Mouse (Mus musculus): ENCODE data around the gene Adtrp. TPM values are rescaled to one million over a fixed set of nuclear protein-coding genes. Genes with fewer than 3 reads are reported as not detected.

Adtrp gene
- polyA plus RNA-seq, 2 experiments, result 0.36 to 0.50 TPM

DNA sequence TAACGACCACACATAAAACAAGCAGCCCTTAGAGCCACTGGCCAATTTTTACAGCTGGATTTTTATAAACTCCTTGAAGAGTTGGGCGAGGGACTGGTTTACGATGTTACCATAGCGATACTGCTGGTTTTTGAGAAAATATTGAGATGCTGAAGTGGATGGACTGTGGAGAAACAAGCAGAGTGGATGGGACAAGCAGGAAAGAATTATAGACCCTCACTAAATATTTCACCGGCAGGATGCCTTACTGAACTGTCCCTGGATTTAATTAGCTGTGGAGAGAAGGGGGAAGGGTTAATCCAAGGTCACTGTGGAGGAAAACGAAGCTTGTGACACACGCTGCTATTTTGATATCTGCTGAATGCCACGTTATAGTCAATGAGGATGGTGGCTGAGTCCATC is 24.7 kb upstream of the Adtrp start:
- Histone ChIP-seq H3K9ac (replicated peaks) (no peak overlapping the region), H3K27ac (no peak overlapping the region), H3K36me3 (replicated peaks; ENCODE audit: control insufficient read depth, insufficient read depth, low read depth) (no peaks in the 10 kb centered on the region), H3K9me3 (ENCODE audit: control insufficient read depth, low read length) (no peaks in the 10 kb centered on the region), H3K4me3 (ENCODE audit: insufficient read depth in 1 of 2, low read depth in 2 of 2, low read length in 2 of 2) (no peak overlapping the region), H3K4me1 (replicated peaks; ENCODE audit: control insufficient read depth in 2 of 2, insufficient read depth in 2 of 2, low read length in 1 of 2) (no peaks in the 10 kb centered on the region), H3K27me3 (ENCODE audit: control insufficient read depth, insufficient read depth, low read length) (no peaks in the 10 kb centered on the region), H3K4me2 (ENCODE audit: low read depth) (no peak overlapping the region)
- 57% methylated on average over 8 of the region's 8 CpGs for WGBS (ENCODE audit: insufficient replicate concordance)
- TF ChIP-seq CTCF (IDR thresholded peaks at IDR 0.05; ENCODE audit: low read depth) (no peak), EP300 (IDR thresholded peaks at IDR 0.05; ENCODE audit: low read depth) (no peak)
- ATAC-seq (ENCODE audit: insufficient read depth), result no peak
- DNase-seq (ENCODE audit: low read depth in 3 of 3, low spot score in 3 of 3), result no peak

DNA sequence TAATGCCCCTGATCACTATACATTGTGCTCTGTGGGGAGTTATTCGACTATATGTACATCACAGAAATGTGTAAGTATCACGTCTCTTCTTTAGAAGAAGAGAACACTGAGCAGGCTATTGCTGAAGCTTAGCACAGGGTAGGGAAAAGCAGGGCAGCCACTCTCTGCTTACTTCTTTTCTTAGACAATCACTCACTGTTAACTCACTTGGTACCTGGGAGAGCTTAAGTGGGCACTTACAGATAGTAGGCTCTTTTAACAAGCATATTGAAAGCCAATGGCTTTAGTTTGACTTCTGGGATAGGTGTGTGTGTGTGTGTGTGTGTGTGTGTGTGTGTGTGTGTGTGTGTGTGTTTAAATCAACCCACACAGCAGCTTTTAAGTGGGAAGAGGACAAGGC is 20.0 kb upstream of the Adtrp start:
- TF ChIP-seq EP300 (IDR thresholded peaks at IDR 0.05; ENCODE audit: low read depth) (no peak), CTCF (IDR thresholded peaks at IDR 0.05; ENCODE audit: low read depth) (no peak)
- H3K9ac ChIP-seq (replicated peaks), result no peak overlapping the region

DNA sequence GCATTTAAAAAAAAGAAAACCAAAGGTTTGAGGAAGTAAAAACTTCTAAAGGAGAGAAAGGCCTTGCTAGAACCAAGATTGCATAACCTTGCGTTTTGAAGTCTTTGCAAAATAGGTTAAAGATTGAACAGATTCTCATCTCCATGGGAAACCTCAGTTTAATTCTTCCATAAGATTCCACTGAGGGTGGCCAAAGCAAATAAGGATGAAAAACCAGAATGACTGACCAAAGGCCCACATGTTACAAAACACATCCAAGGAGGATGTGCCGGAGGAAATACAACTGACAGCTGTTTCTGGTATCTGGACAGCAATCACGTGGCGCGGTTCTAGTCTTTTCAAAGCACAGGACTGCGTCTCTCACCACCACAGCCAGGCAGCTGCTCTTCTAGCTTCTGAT is 18.1 kb upstream of the Adtrp start:
- H3K27ac ChIP-seq, result no peak overlapping the region
- no peaks in the 10 kb centered on the region for H3K27me3 ChIP-seq (ENCODE audit: control insufficient read depth, insufficient read depth, low read length)
- DNase-seq (ENCODE audit: low read depth in 3 of 3, low spot score in 3 of 3) (no peak), ATAC-seq (ENCODE audit: insufficient read depth) (no peak)
- no peaks in the 10 kb centered on the region for H3K9me3 ChIP-seq (ENCODE audit: control insufficient read depth, low read length)
- H3K36me3 ChIP-seq (replicated peaks; ENCODE audit: control insufficient read depth, insufficient read depth, low read depth), result no peaks in the 10 kb centered on the region
- no peaks in the 10 kb centered on the region for H3K4me1 ChIP-seq (replicated peaks; ENCODE audit: control insufficient read depth in 2 of 2, insufficient read depth in 2 of 2, low read length in 1 of 2)
- 27% methylated on average over 6 of the region's 6 CpGs for WGBS (ENCODE audit: insufficient replicate concordance)
- no peak overlapping the region for H3K4me2 ChIP-seq (ENCODE audit: low read depth)
- no peak overlapping the region for H3K9ac ChIP-seq (replicated peaks)
- no peak overlapping the region for H3K4me3 ChIP-seq (ENCODE audit: insufficient read depth in 1 of 2, low read depth in 2 of 2, low read length in 2 of 2)
- TF ChIP-seq CTCF (IDR thresholded peaks at IDR 0.05; ENCODE audit: low read depth), result no peak
- no peak for TF ChIP-seq EP300 (IDR thresholded peaks at IDR 0.05; ENCODE audit: low read depth)

More for the DNA sequence above, 20.0 kb upstream of the Adtrp start:
- Histone ChIP-seq H3K27me3 (ENCODE audit: control insufficient read depth, insufficient read depth, low read length) (no peaks in the 10 kb centered on the region), H3K9me3 (ENCODE audit: control insufficient read depth, low read length) (no peaks in the 10 kb centered on the region), H3K4me1 (replicated peaks; ENCODE audit: control insufficient read depth in 2 of 2, insufficient read depth in 2 of 2, low read length in 1 of 2) (no peaks in the 10 kb centered on the region), H3K4me3 (ENCODE audit: insufficient read depth in 1 of 2, low read depth in 2 of 2, low read length in 2 of 2) (no peak overlapping the region), H3K36me3 (replicated peaks; ENCODE audit: control insufficient read depth, insufficient read depth, low read depth) (no peaks in the 10 kb centered on the region), H3K4me2 (ENCODE audit: low read depth) (no peak overlapping the region), H3K27ac (no peak overlapping the region)
- no peak for ATAC-seq (ENCODE audit: insufficient read depth)
- whole genome bisulfite sequencing (ENCODE audit: insufficient replicate concordance), result 54% methylated on average over 2 of the region's 2 CpGs
- DNase-seq (ENCODE audit: low read depth in 3 of 3, low spot score in 3 of 3), result no peak

DNA sequence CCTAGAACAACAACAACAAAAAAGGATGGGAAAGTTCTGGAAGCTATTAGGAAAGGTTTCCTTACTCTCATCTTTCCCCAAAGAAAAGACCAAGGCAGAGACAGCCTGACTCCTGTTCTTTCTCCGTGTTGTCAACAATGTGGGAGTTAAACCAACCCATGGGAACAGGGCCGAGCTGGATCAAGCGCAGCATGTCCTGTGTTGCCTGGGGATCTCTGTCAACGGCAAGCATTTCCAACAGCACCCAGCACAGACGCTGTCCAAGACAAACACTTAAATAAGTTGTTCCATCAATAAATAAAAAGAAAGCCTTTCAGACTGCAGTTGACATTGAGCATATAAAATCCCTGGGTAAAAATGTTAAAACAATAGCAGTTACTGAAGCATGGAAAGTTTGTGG is 17.6 kb upstream of the Adtrp start:
- TF ChIP-seq CTCF (IDR thresholded peaks at IDR 0.05; ENCODE audit: low read depth), result no peak
- TF ChIP-seq EP300 (IDR thresholded peaks at IDR 0.05; ENCODE audit: low read depth), result no peak
- H3K4me1 ChIP-seq (replicated peaks; ENCODE audit: control insufficient read depth in 2 of 2, insufficient read depth in 2 of 2, low read length in 1 of 2), result no peaks in the 10 kb centered on the region
- no peak overlapping the region for H3K4me2 ChIP-seq (ENCODE audit: low read depth)
- H3K4me3 ChIP-seq (ENCODE audit: insufficient read depth in 1 of 2, low read depth in 2 of 2, low read length in 2 of 2), result no peak overlapping the region
- no peaks in the 10 kb centered on the region for H3K27me3 ChIP-seq (ENCODE audit: control insufficient read depth, insufficient read depth, low read length)
- no peak overlapping the region for H3K9ac ChIP-seq (replicated peaks)
- DNase-seq (ENCODE audit: low read depth in 3 of 3, low spot score in 3 of 3) (no peak), ATAC-seq (ENCODE audit: insufficient read depth) (no peak)
- WGBS (ENCODE audit: insufficient replicate concordance), result 62% methylated on average over 5 of the region's 5 CpGs
- no peaks in the 10 kb centered on the region for H3K9me3 ChIP-seq (ENCODE audit: control insufficient read depth, low read length)
- H3K36me3 ChIP-seq (replicated peaks; ENCODE audit: control insufficient read depth, insufficient read depth, low read depth), result no peaks in the 10 kb centered on the region
- H3K27ac ChIP-seq, result no peak overlapping the region

DNA sequence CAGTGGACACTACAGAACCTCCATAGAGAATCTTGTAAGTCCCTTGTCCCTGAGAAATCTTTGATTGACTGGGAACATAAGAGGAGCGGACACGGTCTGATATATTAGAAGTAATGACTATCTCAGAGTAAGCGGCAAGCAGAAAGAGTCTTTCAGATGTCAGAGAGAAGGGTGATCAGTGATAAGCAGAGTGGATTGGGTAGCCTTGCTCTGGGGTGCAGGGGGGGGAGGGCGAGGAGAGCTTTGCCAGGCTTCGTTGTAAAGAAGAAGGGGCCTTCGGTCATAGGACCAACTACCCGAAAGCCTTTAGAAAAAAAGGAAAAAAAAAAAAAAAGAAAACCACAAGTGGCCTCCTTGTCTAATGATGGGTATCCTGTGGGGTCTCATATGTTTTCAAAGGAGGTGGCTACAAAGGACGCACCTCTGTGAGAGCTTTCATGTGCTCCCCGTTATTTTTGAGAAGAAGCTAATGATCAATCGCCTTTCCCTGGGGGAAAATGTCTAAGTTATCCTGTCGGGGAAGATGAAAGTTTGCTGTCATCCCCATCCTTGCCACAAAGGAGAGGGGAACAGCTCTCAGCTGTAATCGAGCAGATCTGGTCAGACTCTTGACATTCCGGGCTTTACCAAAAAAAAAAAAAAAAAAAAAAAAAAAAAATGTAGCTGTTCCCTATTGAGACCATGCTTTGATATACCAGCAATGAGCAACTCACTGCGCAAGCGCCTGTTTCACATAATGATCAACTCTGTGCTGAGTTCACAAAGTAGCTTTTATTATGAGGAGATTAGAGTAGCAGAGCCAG is 13.3 kb upstream of the Adtrp start:
- DNase-seq (ENCODE audit: low read depth in 3 of 3, low spot score in 3 of 3), result no peak
- TF ChIP-seq CTCF (IDR thresholded peaks at IDR 0.05; ENCODE audit: low read depth), result no peak
- TF ChIP-seq EP300 (IDR thresholded peaks at IDR 0.05; ENCODE audit: low read depth), result no peak
- no peak overlapping the region for H3K9ac ChIP-seq (replicated peaks)
- H3K4me3 ChIP-seq (ENCODE audit: insufficient read depth in 1 of 2, low read depth in 2 of 2, low read length in 2 of 2), result no peak overlapping the region
- ATAC-seq (ENCODE audit: insufficient read depth), result no peak
- H3K4me1 ChIP-seq (replicated peaks; ENCODE audit: control insufficient read depth in 2 of 2, insufficient read depth in 2 of 2, low read length in 1 of 2), result no peaks in the 10 kb centered on the region
- 76% methylated on average over 15 of the region's 15 CpGs for WGBS (ENCODE audit: insufficient replicate concordance)
- H3K27ac ChIP-seq, result no peak overlapping the region
- H3K27me3 ChIP-seq (ENCODE audit: control insufficient read depth, insufficient read depth, low read length), result no peaks in the 10 kb centered on the region
- H3K36me3 ChIP-seq (replicated peaks; ENCODE audit: control insufficient read depth, insufficient read depth, low read depth), result no peaks in the 10 kb centered on the region
- no peak overlapping the region for H3K4me2 ChIP-seq (ENCODE audit: low read depth)
- H3K9me3 ChIP-seq (ENCODE audit: control insufficient read depth, low read length), result no peaks in the 10 kb centered on the region

All from liver, embryonic 14.5 days (tissue).